Mouse (Mus musculus) heart, adult 2 months (tissue): ENCODE data around the gene Fars2. TPM values are rescaled to one million over a fixed set of nuclear protein-coding genes. Genes with fewer than 3 reads are reported as not detected.
A peak's percentile ranks its signal among the peaks of the same experiment; 100 is the strongest.

Source experiments
- DNase-seq, 2 experiments: peaks; one replicate each; pipeline ENCODE4 v3.0.0; 2021
- H3K27ac ChIP-seq: fragments of 200-600 bp; 2 replicates; pipeline ENCODE4 v1.8.1; 2022
- H3K27me3 ChIP-seq: fragments of 200-500 bp; 2 replicates; pipeline ENCODE4 v1.6.1; 2012; ENCODE audit warnings: mild to moderate bottlenecking, low read length, inconsistent platforms, mixed read lengths; ENCODE audit not compliant: control insufficient read depth, insufficient read depth
- H3K36me3 ChIP-seq: fragments of 200-500 bp; 2 replicates; pipeline ENCODE4 v1.6.1; 2012; ENCODE audit warnings: low read length, inconsistent platforms; ENCODE audit not compliant: control insufficient read depth, insufficient read depth
- H3K4me1 ChIP-seq: fragments of 200-500 bp; 2 replicates; pipeline ENCODE4 v1.6.1; 2011; ENCODE audit warnings: low read length; ENCODE audit not compliant: control insufficient read depth, insufficient read depth
- H3K4me3 ChIP-seq: fragments of 200-600 bp; 2 replicates; pipeline ENCODE4 v1.8.1; 2022
- H3K79me2 ChIP-seq: fragments of 200-500 bp; replicated peaks from 2 replicates; pipeline ENCODE4 v1.6.1; 2012; ENCODE audit warnings: mild to moderate bottlenecking, inconsistent platforms, low read length, moderate library complexity, mixed read lengths; ENCODE audit not compliant: control insufficient read depth, insufficient read depth
- H3K9ac ChIP-seq: fragments of 200-500 bp; 2 replicates; pipeline ENCODE4 v1.6.1; 2012; ENCODE audit warnings: low read depth, mild to moderate bottlenecking, control low read depth, inconsistent platforms, low read length, mixed read lengths
- CTCF ChIP-seq: fragments of 200-600 bp; IDR thresholded peaks from 2 replicates; pipeline ENCODE4 v1.8.1; 2022; ENCODE audit warnings: antibody characterized with exemption, mild to moderate bottlenecking, moderate library complexity
- EP300 ChIP-seq: fragments of 200-500 bp; IDR thresholded peaks from 2 replicates; pipeline ENCODE4 v1.6.1; 2011; ENCODE audit warnings: low read depth, low read length, control low read depth; ENCODE audit not compliant: insufficient read depth
- POLR2A ChIP-seq: fragments of 200-500 bp; IDR thresholded peaks from 2 replicates; pipeline ENCODE4 v1.6.1; 2011; ENCODE audit warnings: mild to moderate bottlenecking, low read depth, low read length, control low read depth; ENCODE audit not compliant: insufficient read depth
- WGBS: fragments of 180-500 bp; shearing (Covaris S2); methylation state at CpG from one replicate; pipeline ENCODE4 v1.1.7; 2018; 5-methylcytosine and 5-hydroxymethylcytosine counted together
- intact Hi-C: fragments of 180-260 bp; cut with DNase I; formaldehyde crosslinking; loops from one replicate; pipeline ENCODE4 v1.15.1; 2025
- polyA plus RNA-seq: library from polyadenylated mRNA; depleted of rRNA; stranded (reverse); fragments of >200 nt; gene quantifications from 2 replicates; pipeline ENCODE4 v1.2.3, GENCODE M21; 2012
- total RNA-seq, 2 experiments: library from RNA; stranded (reverse); gene quantifications; 2 replicates each; pipeline ENCODE4 v1.2.3; 2021

The Fars2 gene
- total and polyA plus RNA-seq, 3 experiments: 73.3 to 85.7 (median 77.7) TPM

GRCm38 (mm10) chr13:36623556-36623955, 506.3 kb downstream of the Fars2 start:
- no peak for DNase-seq
- no peak overlapping the region for H3K27ac ChIP-seq
- WGBS: 77% methylated on average over 1 of the region's 1 CpGs
- TF ChIP-seq EP300 (no peak), POLR2A (no peak), CTCF (no peak)
- H3K27me3 ChIP-seq: no peaks in the 10 kb centered on the region
- intact Hi-C loops: no loop called here
- no peaks in the 10 kb centered on the region for H3K36me3 ChIP-seq
- no peak overlapping the region for H3K4me3 ChIP-seq
- H3K9ac ChIP-seq: no peak overlapping the region
- H3K79me2 ChIP-seq: no peaks in the 10 kb centered on the region
- no peaks in the 10 kb centered on the region for H3K4me1 ChIP-seq

GRCm38 (mm10) chr13:36629154-36629553, 511.9 kb downstream of the Fars2 start:
- DNase-seq: no peak
- 79% methylated on average over 1 of the region's 1 CpGs for WGBS
- no peaks in the 10 kb centered on the region for H3K79me2 ChIP-seq
- no peak overlapping the region for H3K9ac ChIP-seq
- intact Hi-C loops: no loop called here
- H3K27ac ChIP-seq: no peak overlapping the region
- H3K27me3 ChIP-seq: no peaks in the 10 kb centered on the region
- no peaks in the 10 kb centered on the region for H3K4me1 ChIP-seq
- no peak overlapping the region for H3K4me3 ChIP-seq
- H3K36me3 ChIP-seq: no peaks in the 10 kb centered on the region
- TF ChIP-seq EP300: no peak
- no peak for TF ChIP-seq POLR2A

GRCm38 (mm10) chr13:36648257-36648656, 531.0 kb downstream of the Fars2 start:
- no peak for TF ChIP-seq POLR2A
- no peak for TF ChIP-seq EP300
- TF ChIP-seq CTCF: no peak
- 73% methylated on average over 7 of the region's 7 CpGs for WGBS

GRCm38 (mm10) chr13:36654251-36654650, 537.0 kb downstream of the Fars2 start:
- DNase-seq: no peak
- Histone ChIP-seq H3K4me3 (no peak overlapping the region), H3K9ac (no peak overlapping the region), H3K79me2 (no peaks in the 10 kb centered on the region), H3K27me3 (no peaks in the 10 kb centered on the region), H3K27ac (no peak overlapping the region), H3K36me3 (no peaks in the 10 kb centered on the region), H3K4me1 (no peaks in the 10 kb centered on the region)
- WGBS: 80% methylated on average over 3 of the region's 3 CpGs
- TF ChIP-seq CTCF (peak; percentile 30), EP300 (no peak)
- intact Hi-C loops: no loop called here

More at GRCm38 (mm10) chr13:36648257-36648656, 531.0 kb downstream of the Fars2 start:
- intact Hi-C loops: no loop called here
- DNase-seq: no peak
- Histone ChIP-seq H3K9ac (no peak overlapping the region), H3K4me3 (no peak overlapping the region), H3K36me3 (no peaks in the 10 kb centered on the region), H3K4me1 (no peaks in the 10 kb centered on the region), H3K79me2 (no peaks in the 10 kb centered on the region), H3K27me3 (no peaks in the 10 kb centered on the region), H3K27ac (no peak overlapping the region)

GRCm38 (mm10) chr13:36679345-36679744, 562.1 kb downstream of the Fars2 start:
- intact Hi-C loops: no loop called here
- DNase-seq: no peak
- no peak overlapping the region for H3K4me3 ChIP-seq
- H3K27ac ChIP-seq: no peak overlapping the region
- H3K79me2 ChIP-seq: no peaks in the 10 kb centered on the region
- H3K9ac ChIP-seq: no peak overlapping the region
- TF ChIP-seq EP300 (no peak), CTCF (no peak), POLR2A (no peak)
- no peaks in the 10 kb centered on the region for H3K27me3 ChIP-seq
- 44% methylated on average over 1 of the region's 1 CpGs for WGBS
- no peaks in the 10 kb centered on the region for H3K36me3 ChIP-seq
- H3K4me1 ChIP-seq: no peaks in the 10 kb centered on the region

- Histone ChIP-seq H3K27ac (no peak overlapping the region), H3K36me3 (no peaks in the 10 kb centered on the region), H3K79me2 (no peaks in the 10 kb centered on the region), H3K4me3 (no peak overlapping the region), H3K9ac (no peak overlapping the region), H3K4me1 (no peaks in the 10 kb centered on the region), H3K27me3 (no peaks in the 10 kb centered on the region)
- no peak for DNase-seq
- intact Hi-C loops: no loop called here
- TF ChIP-seq CTCF: no peak
- TF ChIP-seq POLR2A: no peak
- no peak for TF ChIP-seq EP300
- WGBS: 84% methylated on average over 8 of the region's 8 CpGs
Observed at GRCm38 (mm10) chr13:36680690-36681355, 563.6 kb downstream of the Fars2 start.
